Mouse (Mus musculus): ENCODE measurements around the gene Hopx. TPM values are rescaled to one million over a fixed set of nuclear protein-coding genes. Genes with fewer than 3 reads are reported as not detected.
A peak's percentile ranks its signal among the peaks of the same experiment; 100 is the strongest.

Gene Hopx
- polyA plus RNA-seq, 1 experiment from 2014 or later = 14.4 TPM

- Histone ChIP-seq H3K9me3 (replicated peaks) (no peaks in the 10 kb centered on the region), H3K27me3 (replicated peaks) (no peaks in the 10 kb centered on the region), H3K4me2 (no peak overlapping the region), H3K9ac (no peak overlapping the region), H3K27ac (ENCODE audit: poor library complexity, severe bottlenecking) (no peak overlapping the region), H3K4me3 (no peak overlapping the region), H3K4me1 (replicated peaks) (peaks cover 51% of the 10 kb centered on the region), H3K36me3 (no peaks in the 10 kb centered on the region)
- 85% methylated on average over 2 of the region's 2 CpGs for WGBS
- no peak for ATAC-seq (ENCODE audit: insufficient number of reproducible peaks, low FRiP score)
Measured at GRCm38 (mm10) chr5:77132457-77133135, 17.7 kb upstream of the Hopx start.

- Histone ChIP-seq H3K4me2 (no peak overlapping the region), H3K9ac (no peak overlapping the region), H3K9me3 (replicated peaks) (no peaks in the 10 kb centered on the region), H3K4me3 (no peak overlapping the region), H3K27me3 (replicated peaks) (no peaks in the 10 kb centered on the region), H3K36me3 (no peaks in the 10 kb centered on the region), H3K4me1 (replicated peaks) (peaks cover 48% of the 10 kb centered on the region), H3K27ac (ENCODE audit: poor library complexity, severe bottlenecking) (peak overlapping the region; percentile 96)
- 88% methylated on average over 8 of the region's 8 CpGs for WGBS
- ATAC-seq (ENCODE audit: insufficient number of reproducible peaks, low FRiP score) = no peak
Measured at GRCm38 (mm10) chr5:77131879-77132278, 17.0 kb upstream of the Hopx start.

DNA sequence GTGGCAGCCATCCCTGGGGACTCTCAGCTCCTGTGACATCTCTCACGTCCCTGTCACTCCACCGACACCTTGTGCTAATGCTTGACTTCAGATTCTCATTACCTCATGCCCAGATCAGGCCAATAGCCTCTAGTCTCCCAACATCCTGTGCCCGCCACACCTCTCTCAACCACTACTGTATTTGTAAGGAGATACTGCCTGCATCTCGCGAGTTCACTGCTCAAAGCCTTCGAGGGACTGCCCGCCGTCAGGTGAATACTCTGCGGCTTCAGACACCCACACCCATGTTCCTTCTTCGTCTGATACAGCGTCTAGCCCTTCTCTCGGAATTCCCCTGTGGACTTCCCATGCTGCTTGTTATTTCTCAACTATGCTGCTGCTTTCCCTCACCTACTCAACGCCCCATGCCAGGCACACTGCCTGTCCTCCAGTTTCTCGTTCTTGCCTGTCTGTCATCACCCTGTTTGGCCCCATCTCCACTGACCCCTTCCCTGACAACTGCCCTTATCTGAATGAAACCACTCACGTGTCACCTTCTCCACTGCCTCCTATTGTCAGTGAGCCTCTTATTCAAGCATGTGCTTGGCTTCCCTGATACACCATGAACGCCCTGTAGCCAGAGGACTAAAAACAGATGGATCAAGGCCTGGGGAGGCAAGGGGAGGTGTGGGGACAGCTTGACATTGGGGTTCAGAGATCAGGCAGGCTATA, 15.5 kb upstream of the Hopx start:
- Histone ChIP-seq H3K4me2 (peak overlapping the region; percentile 47), H3K4me1 (replicated peaks) (peaks cover 48% of the 10 kb centered on the region), H3K36me3 (no peaks in the 10 kb centered on the region), H3K9ac (0 out of 2 replicates have a peak overlapping the region, but pooled peaks have one; percentile 6), H3K4me3 (no peak overlapping the region), H3K27ac (ENCODE audit: poor library complexity, severe bottlenecking) (peak overlapping the region; percentile 96), H3K27me3 (replicated peaks) (no peaks in the 10 kb centered on the region), H3K9me3 (replicated peaks) (no peaks in the 10 kb centered on the region)
- 12% methylated on average over 16 of the region's 16 CpGs for WGBS
- peak; percentile 88 for ATAC-seq (ENCODE audit: insufficient number of reproducible peaks, low FRiP score)

- Histone ChIP-seq H3K9ac (0 out of 2 replicates have a peak overlapping the region, but pooled peaks have one; percentile 6), H3K9me3 (replicated peaks) (no peaks in the 10 kb centered on the region), H3K27ac (ENCODE audit: poor library complexity, severe bottlenecking) (peak overlapping the region; percentile 96), H3K4me1 (replicated peaks) (peaks cover 49% of the 10 kb centered on the region), H3K4me3 (no peak overlapping the region), H3K27me3 (replicated peaks) (no peaks in the 10 kb centered on the region), H3K36me3 (no peaks in the 10 kb centered on the region), H3K4me2 (peak overlapping the region; percentile 47)
- peak; percentile 43 for ATAC-seq (ENCODE audit: insufficient number of reproducible peaks, low FRiP score)
- 10% methylated on average over 2 of the region's 2 CpGs for WGBS
Measured at GRCm38 (mm10) chr5:77129907-77130306, 15.0 kb upstream of the Hopx start.

DNA sequence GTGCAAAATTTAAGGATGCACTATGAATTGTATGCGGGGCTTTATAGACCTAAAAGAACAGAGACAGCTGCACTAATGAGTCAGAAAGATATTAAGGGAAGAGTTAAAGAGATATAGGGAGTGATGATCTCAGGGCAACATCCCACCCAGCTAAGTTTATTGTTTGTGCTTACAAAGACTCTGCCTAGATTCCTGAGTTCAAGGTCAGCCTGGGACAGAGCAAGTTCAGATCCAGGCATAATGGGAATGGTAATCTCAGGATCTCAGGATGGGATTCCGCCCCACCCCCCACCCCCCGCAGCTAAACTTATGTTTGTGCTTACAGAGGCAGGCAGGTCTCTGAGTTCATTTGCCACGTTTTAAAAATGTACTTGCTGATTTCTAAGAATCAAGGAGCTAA, 13.9 kb upstream of the Hopx start:
- Histone ChIP-seq H3K27ac (ENCODE audit: poor library complexity, severe bottlenecking) (peak overlapping the region; percentile 96), H3K4me1 (replicated peaks) (peaks cover 58% of the 10 kb centered on the region), H3K4me3 (no peak overlapping the region), H3K9ac (no peak overlapping the region), H3K27me3 (replicated peaks) (no peaks in the 10 kb centered on the region), H3K36me3 (no peaks in the 10 kb centered on the region), H3K9me3 (replicated peaks) (no peaks in the 10 kb centered on the region), H3K4me2 (no peak overlapping the region)
- ATAC-seq (ENCODE audit: insufficient number of reproducible peaks, low FRiP score) = no peak
- 88% methylated on average over 4 of the region's 4 CpGs for WGBS

DNA sequence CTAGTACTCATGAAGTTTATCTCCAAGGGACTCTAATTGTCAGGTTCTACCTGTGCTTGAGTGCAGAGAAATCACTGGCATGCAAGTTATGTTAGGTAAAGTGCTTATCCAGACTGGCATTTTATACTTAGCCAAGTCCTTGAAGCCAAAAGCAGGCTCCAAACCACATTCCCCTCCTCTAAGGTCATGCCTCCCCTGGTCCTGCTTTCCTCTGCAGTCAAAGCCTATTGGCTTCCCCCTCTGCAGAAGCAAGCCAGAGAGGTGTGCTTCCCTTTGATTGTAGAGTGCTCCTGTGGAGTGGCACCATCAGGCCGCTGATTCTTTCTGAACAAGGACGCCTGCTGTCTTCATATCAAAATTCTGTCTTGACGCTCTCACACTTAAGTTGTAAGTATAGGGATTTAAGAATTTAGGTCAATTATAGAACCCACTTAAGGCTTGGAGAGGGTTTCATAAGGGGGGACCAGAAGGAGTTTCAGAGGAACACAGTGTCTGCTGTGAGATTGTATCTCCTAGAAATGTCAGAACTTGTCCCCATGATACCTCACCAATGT, 11.6 kb upstream of the Hopx start:
- ATAC-seq (ENCODE audit: insufficient number of reproducible peaks, low FRiP score) = no peak
- Histone ChIP-seq H3K4me2 (peak overlapping the region; percentile 1; the same call in 1 of the 2 replicates), H3K4me1 (replicated peaks) (peaks cover 60% of the 10 kb centered on the region), H3K4me3 (no peak overlapping the region), H3K36me3 (no peaks in the 10 kb centered on the region), H3K9me3 (replicated peaks) (no peaks in the 10 kb centered on the region), H3K9ac (no peak overlapping the region), H3K27ac (ENCODE audit: poor library complexity, severe bottlenecking) (peak overlapping the region; percentile 75), H3K27me3 (replicated peaks) (no peaks in the 10 kb centered on the region)
- WGBS = 43% methylated on average over 3 of the region's 3 CpGs

GRCm38 (mm10) chr5:77124817-77125283, 9.9 kb upstream of the Hopx start:
- H3K27ac ChIP-seq (ENCODE audit: poor library complexity, severe bottlenecking) = peak overlapping the region; percentile 22
- WGBS = 49% methylated on average over 4 of the region's 4 CpGs
- H3K9ac ChIP-seq = no peak overlapping the region
- H3K4me2 ChIP-seq = no peak overlapping the region
- no peaks in the 10 kb centered on the region for H3K36me3 ChIP-seq
- peaks cover 51% of the 10 kb centered on the region for H3K4me1 ChIP-seq (replicated peaks)
- H3K9me3 ChIP-seq (replicated peaks) = no peaks in the 10 kb centered on the region
- H3K4me3 ChIP-seq = no peak overlapping the region
- H3K27me3 ChIP-seq (replicated peaks) = no peaks in the 10 kb centered on the region
- 0 out of 2 replicates have a peak, but pooled peaks have one; percentile 20 for ATAC-seq (ENCODE audit: insufficient number of reproducible peaks, low FRiP score)

DNA sequence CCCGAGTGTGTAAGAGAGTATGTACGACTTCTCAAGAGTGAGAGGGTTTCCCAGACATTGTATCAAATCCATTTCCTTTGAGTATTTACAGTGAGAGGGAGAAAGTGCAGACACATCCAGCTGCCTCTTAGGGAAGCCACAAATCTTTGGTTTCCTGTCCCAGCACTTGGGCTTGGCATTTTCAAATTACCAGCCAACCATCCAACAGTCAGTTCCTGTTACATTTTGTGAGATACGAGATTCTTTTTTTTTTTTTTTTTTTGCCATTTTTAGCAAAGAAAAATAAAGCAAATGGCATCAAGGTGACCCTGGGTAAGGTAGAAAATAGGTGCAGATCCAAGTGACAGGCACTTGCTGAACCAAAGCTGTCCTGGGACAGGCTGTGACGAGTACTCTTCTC, 9.2 kb upstream of the Hopx start:
- no peak for ATAC-seq (ENCODE audit: insufficient number of reproducible peaks, low FRiP score)
- 56% methylated on average over 4 of the region's 4 CpGs for WGBS
- Histone ChIP-seq H3K9ac (no peak overlapping the region), H3K36me3 (no peaks in the 10 kb centered on the region), H3K27me3 (replicated peaks) (no peaks in the 10 kb centered on the region), H3K9me3 (replicated peaks) (no peaks in the 10 kb centered on the region), H3K4me1 (replicated peaks) (peaks cover 53% of the 10 kb centered on the region), H3K4me3 (no peak overlapping the region), H3K4me2 (no peak overlapping the region), H3K27ac (ENCODE audit: poor library complexity, severe bottlenecking) (peak overlapping the region; percentile 39)

DNA sequence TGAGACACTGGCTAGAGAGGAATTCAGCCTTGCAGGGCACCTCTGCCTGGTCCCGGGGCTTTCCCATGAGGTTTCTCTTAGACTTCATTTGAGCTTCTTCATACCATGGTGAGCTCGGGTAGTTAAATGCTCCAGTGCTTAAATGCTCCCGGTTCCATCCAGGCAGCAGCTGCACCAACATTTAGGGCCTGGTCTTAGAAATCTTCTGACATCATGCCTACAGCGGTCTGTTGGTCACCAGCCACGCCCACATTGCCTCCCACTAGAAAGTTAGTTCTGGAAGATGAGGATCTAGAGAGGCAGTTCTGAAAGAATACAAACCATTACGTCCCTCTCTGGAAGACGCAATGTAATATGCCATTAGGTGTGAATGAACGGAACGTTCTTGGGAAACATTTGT, 8.7 kb upstream of the Hopx start:
- H3K36me3 ChIP-seq = no peaks in the 10 kb centered on the region
- no peak overlapping the region for H3K4me2 ChIP-seq
- no peak overlapping the region for H3K4me3 ChIP-seq
- ATAC-seq (ENCODE audit: insufficient number of reproducible peaks, low FRiP score) = no peak
- WGBS = 62% methylated on average over 9 of the region's 9 CpGs
- no peaks in the 10 kb centered on the region for H3K27me3 ChIP-seq (replicated peaks)
- H3K9me3 ChIP-seq (replicated peaks) = no peaks in the 10 kb centered on the region
- H3K27ac ChIP-seq (ENCODE audit: poor library complexity, severe bottlenecking) = peak overlapping the region; percentile 39; the same call in 1 of the 2 replicates
- peaks cover 59% of the 10 kb centered on the region for H3K4me1 ChIP-seq (replicated peaks)
- no peak overlapping the region for H3K9ac ChIP-seq

DNA sequence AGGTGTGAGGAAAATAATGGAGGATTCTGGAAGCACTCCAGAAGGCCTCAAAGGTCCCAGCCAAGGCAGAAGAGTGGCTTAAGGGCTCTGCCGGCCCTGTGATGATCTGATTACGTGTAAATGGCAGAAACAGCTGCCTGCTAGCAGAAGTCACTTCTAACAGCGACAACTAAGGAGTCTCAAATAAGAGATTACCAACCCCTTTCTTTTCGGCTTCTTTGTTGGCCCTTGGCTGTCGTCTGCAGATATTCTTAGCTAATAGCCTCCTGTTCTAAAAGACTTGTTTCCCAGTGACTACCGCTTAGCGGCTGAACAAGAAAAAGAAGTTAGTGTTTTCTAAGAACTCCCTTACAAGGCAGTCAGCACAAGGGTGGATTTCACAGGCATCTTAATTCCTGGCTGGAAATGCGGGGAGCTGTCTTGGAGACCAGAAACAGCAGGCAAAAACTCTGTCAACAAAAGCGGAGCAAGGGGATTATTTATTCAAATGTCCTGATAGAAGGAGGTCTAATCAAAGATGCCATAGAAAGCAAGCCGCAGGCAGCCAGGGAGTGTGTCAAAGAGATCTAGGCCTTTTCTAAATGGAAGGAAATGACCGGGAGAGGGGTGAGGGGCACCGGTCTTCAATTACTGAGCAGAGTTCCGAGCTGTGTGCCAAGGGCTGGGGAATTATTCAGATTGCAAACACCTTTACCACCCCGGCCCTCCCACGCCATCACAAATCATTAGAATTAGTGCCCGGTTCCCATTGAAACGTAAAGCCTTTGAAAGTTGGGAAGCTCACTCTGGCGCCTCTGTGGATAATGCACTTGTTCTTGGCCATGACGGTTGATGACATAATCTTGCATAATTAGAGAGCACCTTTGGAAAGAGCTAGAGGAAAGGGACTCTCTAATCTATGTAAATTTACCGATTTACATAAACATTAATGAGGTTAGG, 7.6 kb upstream of the Hopx start:
- Histone ChIP-seq H3K36me3 (no peaks in the 10 kb centered on the region), H3K9ac (no peak overlapping the region), H3K4me3 (no peak overlapping the region), H3K27me3 (replicated peaks) (no peaks in the 10 kb centered on the region), H3K27ac (ENCODE audit: poor library complexity, severe bottlenecking) (peak overlapping the region; percentile 59; the same call in 1 of the 2 replicates), H3K9me3 (replicated peaks) (no peaks in the 10 kb centered on the region), H3K4me2 (no peak overlapping the region), H3K4me1 (replicated peaks) (peaks cover 61% of the 10 kb centered on the region)
- ATAC-seq (ENCODE audit: insufficient number of reproducible peaks, low FRiP score) = no peak
- WGBS = 24% methylated on average over 20 of the region's 20 CpGs
